Mouse (Mus musculus): ENCODE results near the gene Dock9. TPM values are rescaled to one million over a fixed set of nuclear protein-coding genes. Genes with fewer than 3 reads are reported as not detected.

Gene Dock9
- polyA plus RNA-seq, 1 experiment from 2014 or later = 11.1 TPM

DNA sequence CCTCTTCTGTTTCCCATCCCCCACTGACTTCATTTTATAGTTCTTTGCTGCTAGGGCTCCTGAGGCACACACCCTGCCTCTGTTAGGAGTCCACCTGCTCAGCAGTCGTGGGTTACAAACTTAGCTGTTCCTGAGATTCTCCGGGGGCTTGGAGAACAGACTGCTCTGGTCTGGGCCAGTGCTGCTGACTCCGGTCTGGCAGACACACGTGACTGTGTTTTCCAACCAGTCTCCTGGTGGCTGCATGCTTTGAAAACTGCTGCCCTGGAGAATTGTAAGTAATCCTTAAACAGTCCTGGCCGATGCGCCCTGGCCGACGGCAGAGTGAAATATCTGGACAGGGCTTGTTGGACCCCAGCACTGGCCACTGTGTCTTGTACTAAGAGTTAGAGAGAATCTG is 305.3 kb downstream of the Dock9 start:
- TF ChIP-seq CTCF (IDR thresholded peaks at IDR 0.05; ENCODE audit: low read depth) = no peak
- H3K27ac ChIP-seq = no peak overlapping the region
- H3K36me3 ChIP-seq (ENCODE audit: insufficient read depth, low read length) = no peaks in the 10 kb centered on the region
- DNase-seq (ENCODE audit: low spot score) (peak; percentile 15), ATAC-seq (replicated peaks; ENCODE audit: low FRiP score, low read depth) (peak; percentile 65; the same call in 1 of the 2 replicates)
- no peak overlapping the region for H3K4me2 ChIP-seq (ENCODE audit: low read length)
- WGBS = 53% methylated on average over 8 of the region's 8 CpGs
- H3K9me3 ChIP-seq (replicated peaks; ENCODE audit: low read length) = no peaks in the 10 kb centered on the region
- H3K27me3 ChIP-seq (ENCODE audit: insufficient read depth, low read length) = no peaks in the 10 kb centered on the region
- no peak overlapping the region for H3K9ac ChIP-seq (ENCODE audit: low read depth, low read length)
- no peaks in the 10 kb centered on the region for H3K4me1 ChIP-seq (replicated peaks; ENCODE audit: insufficient read depth, low read length)
- H3K4me3 ChIP-seq (replicated peaks; ENCODE audit: low read depth, low read length) = no peak overlapping the region

Other genes with a start within 250 kb of the Dock9 start
- 70.2 and 78.9 TPM in 2 replicates for gene Ubac2, start 80.8 kb upstream of the Dock9 start, polyA plus RNA-seq (2015; fragmentation: Nextera tagmentation; extraction: Ambion mirVana)
- 0.08 and 0.11 TPM in 2 replicates for gene Gpr18, start 117.9 kb upstream of the Dock9 start, polyA plus RNA-seq (2015; fragmentation: Nextera tagmentation; extraction: Ambion mirVana)
- gene Gpr183, start 167.4 kb upstream of the Dock9 start, polyA plus RNA-seq (2015; fragmentation: Nextera tagmentation; extraction: Ambion mirVana) = 1.5 and 1.9 TPM in 2 replicates
- gene Timm8a2, start 236.8 kb upstream of the Dock9 start, polyA plus RNA-seq (2015; fragmentation: Nextera tagmentation; extraction: Ambion mirVana) = 0.15 TPM in 1 of 2 replicates, not detected in the other

Data from kidney, postnatal 0 days (tissue).